Mouse (Mus musculus) midbrain, postnatal 0 days (tissue): ENCODE data around the gene Rps18. TPM values are rescaled to one million over a fixed set of nuclear protein-coding genes. Genes with fewer than 3 reads are reported as not detected.
"Not testable (repeated sequence)": the region's sequence is repeated elsewhere in the genome, so short reads cannot be mapped to it uniquely, and the experiment has no call there.

Source experiments
- ATAC-seq: fragments of 200-750 bp; cut with Nextera tagmentation; 2 replicates; pipeline ENCODE4 v1.8.0; 2017; ENCODE audit warnings: moderate number of reproducible peaks, mild to moderate bottlenecking, moderate TSS enrichment, moderate library complexity; ENCODE audit not compliant: low FRiP score
- DNase-seq: peaks from one replicate; pipeline ENCODE4 v3.0.0-alpha.2; 2015; ENCODE audit warnings: low spot score
- H3K27ac ChIP-seq: fragments of 300-500 bp; sonication (generic); 2 replicates; pipeline ENCODE4 v1.5.1; 2014; ENCODE audit warnings: low read depth, mild to moderate bottlenecking, low read length, mixed read lengths
- H3K27me3 ChIP-seq: fragments of 300-500 bp; sonication (generic); 2 replicates; pipeline ENCODE4 v1.6.1; 2014; ENCODE audit warnings: low read length, control low read depth, mixed read lengths; ENCODE audit not compliant: insufficient read depth
- H3K36me3 ChIP-seq: fragments of 300-500 bp; sonication (generic); 2 replicates; pipeline ENCODE4 v1.6.1; 2014; ENCODE audit warnings: low read length, control low read depth, mixed read lengths; ENCODE audit not compliant: insufficient read depth
- H3K4me1 ChIP-seq: fragments of 300-500 bp; sonication (generic); 2 replicates; pipeline ENCODE4 v1.6.1; 2014; ENCODE audit warnings: mild to moderate bottlenecking, control low read depth, antibody characterized with exemption, low read length, mixed read lengths; ENCODE audit not compliant: insufficient read depth
- H3K4me2 ChIP-seq: fragments of 300-500 bp; sonication (generic); 2 replicates; pipeline ENCODE4 v1.6.1; 2014; ENCODE audit warnings: low read depth, mild to moderate bottlenecking, low read length, mixed read lengths; ENCODE audit not compliant: poor library complexity, severe bottlenecking
- H3K4me3 ChIP-seq: fragments of 300-500 bp; sonication (generic); 2 replicates; pipeline ENCODE4 v1.5.1; 2014; ENCODE audit warnings: low read depth, mild to moderate bottlenecking, low read length, moderate library complexity
- H3K9ac ChIP-seq: fragments of 300-500 bp; sonication (generic); replicated peaks from 2 replicates; pipeline ENCODE4 v1.6.1; 2014; ENCODE audit warnings: mild to moderate bottlenecking, low read length, moderate library complexity, mixed read lengths; ENCODE audit not compliant: poor library complexity, severe bottlenecking
- H3K9me3 ChIP-seq: fragments of 300-500 bp; sonication (generic); 2 replicates; pipeline ENCODE4 v1.6.1; 2016; ENCODE audit warnings: low read length, control low read depth
- CTCF ChIP-seq: IDR thresholded peaks from 2 replicates; pipeline ENCODE4 v1.5.1; 2016; ENCODE audit warnings: antibody characterized with exemption, mild to moderate bottlenecking
- WGBS: fragments of 180-500 bp; shearing (Covaris S2); extraction: QIAGEN DNeasy Blood & Tissue Kit; methylation state at CpG from one replicate; pipeline ENCODE4 v1.1.7; 2014; 5-methylcytosine and 5-hydroxymethylcytosine counted together
- polyA plus RNA-seq: library from polyadenylated mRNA; unstranded; fragments of >200 nt; fragmentation: Nextera tagmentation; extraction: Ambion mirVana; gene quantifications from 2 replicates; pipeline ENCODE4 v1.2.1, GENCODE M21; 2015
- total RNA-seq: library from RNA; depleted of rRNA; stranded (reverse); fragments of >200 nt; gene quantifications from 2 replicates; pipeline ENCODE4 v1.2.3, GENCODE M21; 2014

Gene Rps18
- total and polyA plus RNA-seq, 2 experiments from 2014 or later: 742 to 751 TPM

- TF ChIP-seq CTCF: no peak
- Histone ChIP-seq H3K27ac (peak overlapping the region; percentile 90), H3K9me3 (no peaks in the 10 kb centered on the region), H3K4me3 (peak overlapping the region; percentile 84), H3K4me2 (peak overlapping the region; percentile 80), H3K27me3 (no peaks in the 10 kb centered on the region), H3K4me1 (peaks cover 13% of the 10 kb centered on the region; the same call in 1 of the 2 replicates), H3K36me3 (peaks cover 43% of the 10 kb centered on the region), H3K9ac (peak overlapping the region; percentile 89)
- DNase-seq (no peak), ATAC-seq (no peak)
- 8% methylated on average over 10 of the region's 10 CpGs for WGBS
Measured at GRCm38 (mm10) chr17:33956336-33956735, 535 bp upstream of the Rps18 start.

DNA sequence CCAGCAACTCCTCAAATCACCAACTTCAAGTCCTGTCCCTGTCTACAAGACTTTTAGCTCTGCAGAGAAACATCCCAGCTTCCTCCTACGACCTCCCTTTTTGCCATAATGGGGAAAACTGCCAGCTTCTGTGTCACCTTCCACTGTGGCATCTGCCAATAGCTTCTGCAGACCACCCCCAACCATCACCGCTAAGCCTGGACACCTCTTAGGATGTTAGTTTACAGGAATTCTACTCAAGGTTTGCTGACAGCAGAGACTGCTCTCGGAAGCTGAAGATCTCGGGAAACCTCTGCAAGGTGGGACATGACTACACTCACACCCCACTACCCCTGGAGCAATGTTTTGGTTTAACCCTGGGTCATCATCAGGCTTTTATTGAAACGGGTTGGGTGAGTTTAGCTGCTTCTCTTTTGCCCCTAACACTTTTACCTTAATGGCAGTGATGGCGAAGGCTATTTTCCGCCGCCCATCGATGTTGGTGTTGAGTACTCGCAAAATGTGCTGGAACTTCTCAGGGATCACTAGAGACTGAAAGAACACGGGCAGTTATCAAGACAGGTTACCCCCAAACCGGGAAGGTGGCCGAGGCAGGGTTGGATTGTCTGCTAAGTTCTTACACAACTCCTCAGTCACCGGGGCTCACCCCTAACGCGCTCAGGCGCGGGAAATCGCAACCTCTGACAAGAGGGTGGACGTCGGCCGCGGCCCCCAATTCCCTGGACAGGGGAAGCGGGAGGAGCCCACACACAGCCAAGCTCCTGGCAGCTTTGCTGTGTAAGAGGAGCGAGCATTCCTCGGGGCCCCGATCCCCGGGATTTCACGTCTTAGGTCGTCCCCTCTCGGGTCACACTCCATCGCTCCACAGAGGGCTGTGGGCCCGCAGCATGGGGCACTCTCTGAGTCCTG is 901 bp downstream of the Rps18 start:
- Histone ChIP-seq H3K27ac (peak overlapping the region; percentile 96), H3K4me2 (peak overlapping the region; percentile 74), H3K27me3 (no peaks in the 10 kb centered on the region), H3K4me3 (peak overlapping the region; percentile 84), H3K4me1 (peaks cover 19% of the 10 kb centered on the region; the same call in 1 of the 2 replicates), H3K36me3 (peaks cover 33% of the 10 kb centered on the region), H3K9me3 (no peaks in the 10 kb centered on the region), H3K9ac (peak overlapping the region; percentile 96)
- ATAC-seq (peak; percentile 14), DNase-seq (no peak)
- TF ChIP-seq CTCF: no peak
- WGBS: 1% methylated on average over 33 of the region's 33 CpGs

DNA sequence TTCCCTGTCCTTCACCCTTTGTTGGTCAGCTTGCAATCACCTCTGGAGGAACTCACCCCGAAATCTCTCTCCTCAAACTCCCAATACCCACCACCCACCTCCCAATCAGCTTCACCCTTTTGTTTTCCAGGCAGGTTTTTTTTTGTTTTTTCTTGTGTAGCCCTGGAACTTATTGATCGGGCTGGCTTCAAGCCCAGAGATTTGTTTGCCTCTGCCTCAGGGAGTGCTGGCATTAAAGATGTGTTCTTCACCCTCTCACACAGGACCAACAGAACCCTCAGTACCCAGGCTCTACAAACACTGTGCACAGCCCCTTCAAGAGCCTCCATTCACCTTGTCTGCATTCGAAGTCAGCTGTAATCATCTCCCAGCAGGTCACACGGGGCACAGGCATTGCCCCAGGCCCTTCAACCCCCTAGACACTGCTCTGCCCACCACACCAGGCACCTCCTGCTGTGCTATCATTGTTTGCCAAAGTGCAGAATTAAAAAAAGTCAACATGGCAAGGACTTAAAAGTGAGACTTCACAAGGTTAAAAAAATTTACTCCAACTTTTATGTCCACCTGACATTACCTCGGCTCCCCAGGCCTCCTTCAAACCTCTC is 1.7 kb downstream of the Rps18 start:
- peaks cover 19% of the 10 kb centered on the region; the same call in 1 of the 2 replicates for H3K4me1 ChIP-seq

DNA sequence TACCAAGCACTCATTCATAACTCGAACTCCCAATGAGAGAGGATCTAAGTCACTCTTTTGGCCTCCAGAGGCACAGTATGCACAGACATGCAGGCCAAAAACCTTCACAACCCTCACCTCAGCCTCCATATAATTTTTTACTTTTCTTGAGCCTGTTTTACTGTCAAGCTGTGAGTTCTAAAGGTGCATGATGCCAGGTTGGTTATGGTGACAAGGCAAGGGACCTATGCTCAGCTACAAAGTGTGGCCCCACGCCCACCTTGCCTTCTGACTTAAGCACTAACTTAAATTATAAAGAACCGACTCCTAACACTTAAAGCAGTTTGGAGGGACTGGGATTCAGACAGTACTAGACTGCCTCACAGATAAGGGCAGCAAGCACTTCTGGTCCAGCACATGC is 2.5 kb downstream of the Rps18 start:
- Histone ChIP-seq H3K27ac (no peak overlapping the region), H3K9ac (no peak overlapping the region), H3K9me3 (no peaks in the 10 kb centered on the region), H3K4me3 (no peak overlapping the region), H3K4me1 (peaks cover 19% of the 10 kb centered on the region; the same call in 1 of the 2 replicates), H3K4me2 (no peak overlapping the region), H3K36me3 (peaks cover 22% of the 10 kb centered on the region), H3K27me3 (no peaks in the 10 kb centered on the region)
- 88% methylated on average over 3 of the region's 3 CpGs for WGBS
- DNase-seq (no peak), ATAC-seq (no peak)
- no peak for TF ChIP-seq CTCF

More for the DNA sequence above, 1.7 kb downstream of the Rps18 start:
- 42% methylated on average over 5 of the region's 5 CpGs for WGBS
- peaks cover 24% of the 10 kb centered on the region for H3K36me3 ChIP-seq
- ATAC-seq: no peak
- 0 out of 2 replicates have a peak overlapping the region, but pooled peaks have one; percentile 26 for H3K27ac ChIP-seq
- DNase-seq: no peak
- peak overlapping the region; percentile 74 for H3K4me2 ChIP-seq
- no peaks in the 10 kb centered on the region for H3K27me3 ChIP-seq
- H3K9me3 ChIP-seq: no peaks in the 10 kb centered on the region
- no peak for TF ChIP-seq CTCF
- peak overlapping the region; percentile 96 for H3K9ac ChIP-seq
- peak overlapping the region; percentile 84 for H3K4me3 ChIP-seq

- no peaks in the 10 kb centered on the region for H3K9me3 ChIP-seq
- no peak for TF ChIP-seq CTCF
- WGBS: 80% methylated on average over 4 of the region's 4 CpGs
- no peak overlapping the region for H3K27ac ChIP-seq
- DNase-seq (no peak), ATAC-seq (no peak)
- H3K4me2 ChIP-seq: no peak overlapping the region
- no peak overlapping the region for H3K4me3 ChIP-seq
- no peak overlapping the region; the same call in 1 of the 2 replicates for H3K9ac ChIP-seq
- H3K27me3 ChIP-seq: no peaks in the 10 kb centered on the region
- peaks cover 18% of the 10 kb centered on the region for H3K36me3 ChIP-seq
- peaks cover 19% of the 10 kb centered on the region; the same call in 1 of the 2 replicates for H3K4me1 ChIP-seq
Measured at GRCm38 (mm10) chr17:33952879-33953278, 2.9 kb downstream of the Rps18 start.

GRCm38 (mm10) chr17:33952015-33952414 is 3.8 kb downstream of the Rps18 start:
- DNase-seq, ATAC-seq, H3K27ac ChIP-seq, H3K9me3 ChIP-seq, H3K27me3 ChIP-seq, H3K4me3 ChIP-seq, H3K9ac ChIP-seq: not testable (repeated sequence)
- Histone ChIP-seq H3K36me3 (peaks cover 17% of the 10 kb centered on the region), H3K4me2 (peak overlapping the region; percentile 96), H3K4me1 (peaks cover 19% of the 10 kb centered on the region; the same call in 1 of the 2 replicates)
- WGBS: 75% methylated on average over 13 of the region's 13 CpGs
